Mouse (Mus musculus) heart, postnatal 0 days (tissue): ENCODE measurements at regions not wholly inside any gene's neighbourhood (a gene's known extent, or its start where the extent isn't known, plus 50 kb on each side); places are given as distances from the start of the nearest gene placed in this dataset.

Experiments used
- ATAC-seq: fragments of 200-750 bp; cut with Nextera tagmentation; 2 replicates; pipeline ENCODE4 v1.8.0; 2017; ENCODE audit warnings: low read depth, moderate number of reproducible peaks, moderate library complexity; ENCODE audit not compliant: insufficient read depth
- DNase-seq: peaks from one replicate; pipeline ENCODE4 v3.0.0-alpha.2; 2016; ENCODE audit warnings: low spot score
- H3K27ac ChIP-seq: fragments of 300-500 bp; sonication (generic); 2 replicates; pipeline ENCODE4 v1.5.1; 2014; ENCODE audit warnings: low read depth, mild to moderate bottlenecking
- H3K27me3 ChIP-seq: fragments of 300-500 bp; sonication (generic); 2 replicates; pipeline ENCODE4 v1.6.1; 2014; ENCODE audit warnings: low read length, mixed read lengths; ENCODE audit not compliant: control insufficient read depth, insufficient read depth
- H3K36me3 ChIP-seq: fragments of 300-500 bp; sonication (generic); replicated peaks from 2 replicates; pipeline ENCODE4 v1.6.1; 2014; ENCODE audit warnings: low read length, mixed read lengths; ENCODE audit not compliant: control insufficient read depth, insufficient read depth
- H3K4me1 ChIP-seq: fragments of 300-500 bp; sonication (generic); 2 replicates; pipeline ENCODE4 v1.6.1; 2014; ENCODE audit warnings: antibody characterized with exemption; ENCODE audit not compliant: control insufficient read depth, insufficient read depth
- H3K4me2 ChIP-seq: fragments of 300-500 bp; sonication (generic); 2 replicates; pipeline ENCODE4 v1.6.1; 2014; ENCODE audit warnings: low read depth, mild to moderate bottlenecking, low read length, moderate library complexity
- H3K4me3 ChIP-seq: fragments of 300-500 bp; sonication (generic); 2 replicates; pipeline ENCODE4 v1.5.1; 2014; ENCODE audit warnings: low read depth, low read length
- H3K9ac ChIP-seq: fragments of 300-500 bp; sonication (generic); replicated peaks from 2 replicates; pipeline ENCODE4 v1.6.1; 2014; ENCODE audit warnings: low read depth, low read length, mixed read lengths
- H3K9me3 ChIP-seq: fragments of 300-500 bp; sonication (generic); replicated peaks from 2 replicates; pipeline ENCODE4 v1.6.1; 2016; ENCODE audit warnings: low read length; ENCODE audit not compliant: control insufficient read depth
- CTCF ChIP-seq: IDR thresholded peaks from 2 replicates; pipeline ENCODE4 v1.5.1; 2016; ENCODE audit warnings: antibody characterized with exemption, control low read depth, low read depth
- EP300 ChIP-seq: IDR thresholded peaks from 2 replicates; pipeline ENCODE4 v1.6.1; 2016; ENCODE audit warnings: antibody characterized with exemption, low read depth
- WGBS: fragments of 180-500 bp; shearing (Covaris S2); extraction: QIAGEN DNeasy Blood & Tissue Kit; methylation state at CpG from one replicate; pipeline ENCODE4 v1.1.7; 2014; 5-methylcytosine and 5-hydroxymethylcytosine counted together

- no peak overlapping the region for H3K9ac ChIP-seq
- H3K36me3 ChIP-seq = no peaks in the 10 kb centered on the region
- peak overlapping the region; percentile 3; the same call in 1 of the 2 replicates for H3K4me2 ChIP-seq
- peak overlapping the region; percentile 90 for H3K27ac ChIP-seq
- TF ChIP-seq CTCF (no peak), EP300 (no peak)
- H3K9me3 ChIP-seq = no peaks in the 10 kb centered on the region
- no peaks in the 10 kb centered on the region for H3K27me3 ChIP-seq
- DNase-seq (no peak), ATAC-seq (no peak)
- 49% methylated on average over 7 of the region's 7 CpGs for WGBS
- peaks cover 43% of the 10 kb centered on the region for H3K4me1 ChIP-seq
- no peak overlapping the region for H3K4me3 ChIP-seq
Measured at GRCm38 (mm10) chr16:30185707-30186106, 81.6 kb downstream of the Cpn2 start.

- H3K4me2 ChIP-seq = peak overlapping the region; percentile 3; the same call in 1 of the 2 replicates
- H3K4me1 ChIP-seq = peaks cover 43% of the 10 kb centered on the region
- no peaks in the 10 kb centered on the region for H3K27me3 ChIP-seq
- H3K36me3 ChIP-seq = no peaks in the 10 kb centered on the region
- DNase-seq (peak; percentile 41), ATAC-seq (no peak)
- 30% methylated on average over 15 of the region's 15 CpGs for WGBS
- TF ChIP-seq CTCF (no peak), EP300 (0 out of 2 replicates have a peak, but pooled peaks have one; percentile 19)
- no peaks in the 10 kb centered on the region for H3K9me3 ChIP-seq
- H3K9ac ChIP-seq = no peak overlapping the region
- no peak overlapping the region for H3K4me3 ChIP-seq
- H3K27ac ChIP-seq = peak overlapping the region; percentile 90
Measured at GRCm38 (mm10) chr16:30186201-30186700, 81.0 kb downstream of the Cpn2 start.

- Histone ChIP-seq H3K27me3 (no peaks in the 10 kb centered on the region), H3K4me2 (peak overlapping the region; percentile 52), H3K36me3 (no peaks in the 10 kb centered on the region), H3K27ac (peak overlapping the region; percentile 90), H3K4me3 (no peak overlapping the region), H3K4me1 (peaks cover 43% of the 10 kb centered on the region), H3K9me3 (no peaks in the 10 kb centered on the region), H3K9ac (no peak overlapping the region)
- DNase-seq = peak; percentile 53
- no peak for TF ChIP-seq CTCF
- peak; percentile 81 for TF ChIP-seq EP300
- 33% methylated on average over 10 of the region's 10 CpGs for WGBS
- ATAC-seq = peak; percentile 10; the same call in 1 of the 2 replicates
Measured at GRCm38 (mm10) chr16:30186701-30187270, 80.5 kb downstream of the Cpn2 start.

DNA sequence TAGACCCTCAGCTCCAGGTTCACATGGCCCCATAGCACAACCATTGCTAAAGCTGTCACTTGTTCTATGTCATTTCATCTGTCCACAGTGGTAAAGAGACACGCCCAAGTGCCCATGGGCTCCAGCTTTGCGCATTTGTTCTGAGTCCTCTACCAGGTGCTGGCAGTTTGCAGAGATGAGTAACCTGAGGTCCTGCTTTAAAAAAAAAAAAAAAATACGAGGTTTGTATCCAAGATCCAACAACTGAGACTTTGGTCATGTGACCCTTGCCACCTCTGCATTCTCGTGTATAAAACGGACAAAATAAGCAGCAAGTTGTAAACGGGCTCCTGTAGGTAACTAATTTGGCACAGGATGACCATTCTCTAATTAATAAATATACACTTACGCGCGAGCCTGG lies 79.9 kb downstream of the Cpn2 start:
- Histone ChIP-seq H3K36me3 (no peaks in the 10 kb centered on the region), H3K4me3 (peak overlapping the region; percentile 24), H3K4me2 (peak overlapping the region; percentile 52), H3K9ac (peak overlapping the region; percentile 38; the same call in 1 of the 2 replicates), H3K9me3 (no peaks in the 10 kb centered on the region), H3K27ac (peak overlapping the region; percentile 90), H3K27me3 (no peaks in the 10 kb centered on the region), H3K4me1 (peaks cover 43% of the 10 kb centered on the region)
- DNase-seq (no peak), ATAC-seq (no peak)
- WGBS = 40% methylated on average over 9 of the region's 9 CpGs
- TF ChIP-seq EP300 (no peak), CTCF (no peak)

DNA sequence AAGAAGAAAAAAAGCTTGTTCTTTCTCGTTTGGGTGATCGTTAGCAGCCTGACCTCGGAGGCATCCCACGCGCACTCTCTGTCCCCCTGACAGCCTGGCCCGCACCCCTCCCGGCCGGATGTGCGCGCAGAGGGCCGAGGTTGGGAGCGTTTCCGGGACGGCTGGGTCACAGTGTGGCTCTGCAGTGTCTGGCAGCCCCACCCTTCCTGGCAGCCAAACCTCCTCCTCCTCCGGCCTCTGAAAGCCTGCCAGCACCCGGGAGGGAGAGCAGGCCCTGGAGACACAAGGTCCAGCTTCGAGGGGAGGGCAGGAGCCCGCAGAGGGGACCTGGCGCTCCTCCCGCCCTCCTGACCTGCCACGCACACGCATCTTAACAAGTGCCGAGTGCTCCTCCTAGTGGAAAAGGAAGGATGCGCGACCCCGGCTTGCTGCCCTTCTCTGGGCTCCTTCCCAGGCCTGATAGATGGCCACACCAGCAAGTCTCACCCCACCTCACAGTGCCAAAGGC lies 79.3 kb downstream of the Cpn2 start:
- peak overlapping the region; percentile 24 for H3K4me3 ChIP-seq
- peak; percentile 89 for TF ChIP-seq EP300
- TF ChIP-seq CTCF = peak; percentile 81
- no peaks in the 10 kb centered on the region for H3K27me3 ChIP-seq
- ATAC-seq (peak; percentile 86), DNase-seq (peak; percentile 96)
- peak overlapping the region; percentile 52 for H3K4me2 ChIP-seq
- H3K9ac ChIP-seq = peak overlapping the region; percentile 38
- H3K4me1 ChIP-seq = peaks cover 43% of the 10 kb centered on the region
- 1% methylated on average over 26 of the region's 26 CpGs for WGBS
- H3K27ac ChIP-seq = peak overlapping the region; percentile 90
- H3K36me3 ChIP-seq = no peaks in the 10 kb centered on the region
- H3K9me3 ChIP-seq = no peaks in the 10 kb centered on the region
